Mouse (Mus musculus): ENCODE data around the gene Spaar.
A peak's percentile ranks its signal among the peaks of the same experiment; 100 is the strongest.
"Not testable (repeated sequence)": the region's sequence is repeated elsewhere in the genome, so short reads cannot be mapped to it uniquely, and the experiment has no call there.

The Spaar gene

GRCm38 (mm10) chr4:43729126-43729525 is 708 bp upstream of the Spaar start:
- DNase-seq: no peak

- no peak for DNase-seq
These were observed 990 bp downstream of the Spaar start for GRCm38 (mm10) chr4:43730750-43731297.

GRCm38 (mm10) chr4:43732171-43732570 is 2.3 kb downstream of the Spaar start:
- DNase-seq: no peak

GRCm38 (mm10) chr4:43733186-43733585 is 3.4 kb downstream of the Spaar start:
- DNase-seq: no peak

GRCm38 (mm10) chr4:43737144-43737543 is 7.3 kb downstream of the Spaar start:
- no peak for DNase-seq

GRCm38 (mm10) chr4:43738989-43739674 is 9.3 kb downstream of the Spaar start:
- no peak for DNase-seq

- no peak for DNase-seq
These were observed 11.7 kb downstream of the Spaar start for GRCm38 (mm10) chr4:43741526-43741925.

GRCm38 (mm10) chr4:43742637-43743036 is 12.8 kb downstream of the Spaar start:
- DNase-seq: no peak

- no peak for DNase-seq
These were observed 13.3 kb downstream of the Spaar start for GRCm38 (mm10) chr4:43743099-43743498.

GRCm38 (mm10) chr4:43745187-43745586 is 15.4 kb downstream of the Spaar start:
- no peak for DNase-seq

- DNase-seq: no peak
These were observed 27.4 kb downstream of the Spaar start for GRCm38 (mm10) chr4:43757213-43757612.

- peak; percentile 13 for DNase-seq
These were observed 30.0 kb downstream of the Spaar start for GRCm38 (mm10) chr4:43759571-43760418.

- peak; percentile 41 for DNase-seq
These were observed 30.6 kb downstream of the Spaar start for GRCm38 (mm10) chr4:43760460-43760859.

GRCm38 (mm10) chr4:43761336-43761735 is 31.5 kb downstream of the Spaar start:
- no peak for DNase-seq

GRCm38 (mm10) chr4:43763410-43763809 is 33.6 kb downstream of the Spaar start:
- DNase-seq: peak; percentile 55

- DNase-seq: no peak
These were observed 38.5 kb downstream of the Spaar start for GRCm38 (mm10) chr4:43768341-43768740.

- no peak for DNase-seq
These were observed 39.5 kb downstream of the Spaar start for GRCm38 (mm10) chr4:43769374-43769773.

- DNase-seq: no peak
These were observed 41.1 kb downstream of the Spaar start, which contains the start of gene Olfr159 for GRCm38 (mm10) chr4:43770909-43771308. TSS of gene Olfr159 (minus strand) at chr4:43771009.

GRCm38 (mm10) chr4:43771626-43772025 is 41.8 kb downstream of the Spaar start:
- DNase-seq: no peak

- no peak for DNase-seq
These were observed 42.5 kb downstream of the Spaar start for GRCm38 (mm10) chr4:43772304-43772703.

- DNase-seq: no peak
These were observed 65.5 kb downstream of the Spaar start for GRCm38 (mm10) chr4:43795296-43795695.

- DNase-seq: not testable (repeated sequence)
These were observed 66.0 kb downstream of the Spaar start for GRCm38 (mm10) chr4:43795844-43796243.

- no peak for DNase-seq
These were observed 69.1 kb downstream of the Spaar start for GRCm38 (mm10) chr4:43798936-43799335.
